Mouse (Mus musculus): ENCODE results near the gene Col15a1. TPM values are rescaled to one million over a fixed set of nuclear protein-coding genes. Genes with fewer than 3 reads are reported as not detected.
A peak's percentile ranks its signal among the peaks of the same experiment; 100 is the strongest.

The Col15a1 gene
- polyA plus RNA-seq, 1 experiment, result 41.0 TPM

DNA sequence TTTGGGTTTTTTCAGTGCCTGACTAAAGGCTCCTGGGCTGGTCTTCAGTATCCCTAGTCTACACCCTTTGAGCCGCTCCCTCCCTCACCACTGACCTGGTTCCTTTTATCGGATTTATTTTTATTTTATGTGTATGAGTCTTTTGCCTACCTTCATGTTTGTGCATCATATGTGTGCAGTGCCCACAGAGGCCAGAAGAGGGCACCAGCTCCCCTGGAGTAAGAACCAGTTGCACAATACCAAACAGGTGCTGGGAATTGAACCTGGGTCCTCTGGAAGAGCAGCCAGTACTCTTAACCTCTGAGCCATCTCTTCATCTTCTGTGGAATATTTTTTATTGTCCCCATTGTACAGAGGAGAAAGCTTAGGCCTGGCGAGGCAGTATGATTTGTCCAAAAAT is 44.7 kb downstream of the Col15a1 start:
- no peak overlapping the region for H3K4me3 ChIP-seq (ENCODE audit: insufficient read depth, low read length)
- H3K4me1 ChIP-seq (ENCODE audit: control insufficient read depth, insufficient read depth, low read length), result no peaks in the 10 kb centered on the region
- H3K27ac ChIP-seq (ENCODE audit: insufficient read depth, low read length), result no peak overlapping the region
- TF ChIP-seq CTCF (IDR thresholded peaks at IDR 0.05; ENCODE audit: borderline replicate concordance, insufficient read depth, low read length) (no peak), POLR2A (IDR thresholded peaks at IDR 0.05; ENCODE audit: low read depth, low read length) (no peak)

DNA sequence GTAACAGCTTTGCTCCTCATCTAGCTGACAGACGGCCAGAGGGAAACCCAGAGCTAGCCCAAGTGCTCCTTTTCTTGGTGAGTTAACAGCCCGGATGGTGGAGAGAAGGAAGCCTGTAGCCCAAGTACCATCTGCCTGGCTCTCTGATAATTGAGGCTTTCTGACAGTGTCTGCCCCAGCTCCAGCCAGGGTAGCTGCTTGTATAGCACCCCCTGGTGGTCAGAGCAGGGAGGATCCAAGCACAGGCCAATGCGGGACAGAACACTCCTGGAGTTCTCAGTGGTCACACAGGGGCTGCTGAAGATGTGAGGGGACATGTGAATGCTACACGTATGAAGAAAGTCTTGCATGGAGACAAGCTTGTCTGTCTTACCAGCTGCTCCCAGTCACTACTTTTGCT is 47.7 kb downstream of the Col15a1 start:
- no peak overlapping the region for H3K27ac ChIP-seq (ENCODE audit: insufficient read depth, low read length)
- no peaks in the 10 kb centered on the region for H3K4me1 ChIP-seq (ENCODE audit: control insufficient read depth, insufficient read depth, low read length)
- peak; percentile 86; the same call in 1 of the 2 replicates for TF ChIP-seq CTCF (IDR thresholded peaks at IDR 0.05; ENCODE audit: borderline replicate concordance, insufficient read depth, low read length)
- no peak for TF ChIP-seq POLR2A (IDR thresholded peaks at IDR 0.05; ENCODE audit: low read depth, low read length)
- no peak overlapping the region for H3K4me3 ChIP-seq (ENCODE audit: insufficient read depth, low read length)

DNA sequence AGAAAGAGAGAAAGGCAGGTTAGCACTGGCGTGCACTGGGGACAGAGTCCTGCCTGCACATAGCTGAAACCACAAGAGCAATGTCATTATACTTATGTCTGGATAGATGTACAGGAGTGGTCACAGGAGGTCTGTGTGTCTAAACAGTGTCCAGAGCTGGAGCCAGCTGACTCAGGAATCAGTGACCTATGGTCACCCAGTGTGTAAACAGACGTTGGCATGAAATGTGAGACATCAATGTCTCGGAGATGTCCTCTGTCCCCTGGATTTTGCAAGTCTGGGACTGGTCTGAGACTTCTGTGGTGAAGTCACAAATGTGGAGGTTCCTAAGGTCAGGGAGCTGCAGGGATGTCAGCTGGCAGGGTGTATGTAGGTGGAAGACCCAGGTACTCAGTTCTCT is 50.2 kb downstream of the Col15a1 start:
- Histone ChIP-seq H3K4me3 (ENCODE audit: insufficient read depth, low read length) (no peak overlapping the region), H3K27ac (ENCODE audit: insufficient read depth, low read length) (no peak overlapping the region), H3K4me1 (ENCODE audit: control insufficient read depth, insufficient read depth, low read length) (no peaks in the 10 kb centered on the region)
- no peak for TF ChIP-seq POLR2A (IDR thresholded peaks at IDR 0.05; ENCODE audit: low read depth, low read length)
- TF ChIP-seq CTCF (IDR thresholded peaks at IDR 0.05; ENCODE audit: borderline replicate concordance, insufficient read depth, low read length), result no peak

DNA sequence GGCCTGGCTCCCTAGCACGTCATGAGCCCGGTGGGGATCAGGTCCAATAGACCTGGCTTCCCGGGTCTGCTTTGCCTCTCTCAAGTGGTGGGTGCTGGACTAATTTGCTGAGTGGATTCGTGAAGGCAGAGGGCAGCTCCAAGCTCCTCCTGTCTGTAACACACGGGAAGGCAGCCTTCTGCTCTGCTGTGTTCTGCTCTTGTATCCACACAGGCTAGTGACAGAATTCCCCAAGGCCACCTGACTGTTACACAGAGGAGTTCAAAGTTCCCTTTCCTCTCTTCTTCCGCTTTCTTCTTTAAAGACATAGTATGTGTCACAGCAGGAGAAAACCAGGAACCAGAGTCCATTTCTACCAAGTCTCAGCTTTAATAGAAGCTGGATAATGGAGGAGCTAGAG is 53.1 kb downstream of the Col15a1 start:
- Histone ChIP-seq H3K27ac (ENCODE audit: insufficient read depth, low read length) (no peak overlapping the region), H3K4me1 (ENCODE audit: control insufficient read depth, insufficient read depth, low read length) (no peaks in the 10 kb centered on the region), H3K4me3 (ENCODE audit: insufficient read depth, low read length) (no peak overlapping the region)
- no peak for TF ChIP-seq POLR2A (IDR thresholded peaks at IDR 0.05; ENCODE audit: low read depth, low read length)
- TF ChIP-seq CTCF (IDR thresholded peaks at IDR 0.05; ENCODE audit: borderline replicate concordance, insufficient read depth, low read length), result no peak

DNA sequence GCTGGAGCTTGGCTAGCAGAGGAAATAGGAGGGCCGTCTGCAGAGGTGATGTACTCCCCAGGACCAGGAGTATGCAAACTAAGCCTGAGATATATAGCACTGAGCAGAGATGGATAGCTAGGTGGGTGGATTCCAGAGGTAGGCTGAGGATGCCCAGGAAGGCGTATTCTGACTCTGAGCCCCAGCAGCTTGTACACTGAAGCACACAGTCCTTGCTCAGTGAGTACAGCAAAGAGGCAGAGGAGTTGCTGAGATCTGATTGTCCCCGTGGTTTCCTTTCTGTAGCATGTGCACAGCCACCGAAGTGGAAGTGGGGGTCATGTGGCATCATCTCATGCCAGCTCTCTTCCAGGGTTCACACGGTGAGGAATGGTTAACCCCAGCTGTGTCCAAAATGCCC is 54.0 kb downstream of the Col15a1 start:
- no peak overlapping the region for H3K4me3 ChIP-seq (ENCODE audit: insufficient read depth, low read length)
- H3K27ac ChIP-seq (ENCODE audit: insufficient read depth, low read length), result no peak overlapping the region
- TF ChIP-seq CTCF (IDR thresholded peaks at IDR 0.05; ENCODE audit: borderline replicate concordance, insufficient read depth, low read length) (no peak), POLR2A (IDR thresholded peaks at IDR 0.05; ENCODE audit: low read depth, low read length) (no peak)

DNA sequence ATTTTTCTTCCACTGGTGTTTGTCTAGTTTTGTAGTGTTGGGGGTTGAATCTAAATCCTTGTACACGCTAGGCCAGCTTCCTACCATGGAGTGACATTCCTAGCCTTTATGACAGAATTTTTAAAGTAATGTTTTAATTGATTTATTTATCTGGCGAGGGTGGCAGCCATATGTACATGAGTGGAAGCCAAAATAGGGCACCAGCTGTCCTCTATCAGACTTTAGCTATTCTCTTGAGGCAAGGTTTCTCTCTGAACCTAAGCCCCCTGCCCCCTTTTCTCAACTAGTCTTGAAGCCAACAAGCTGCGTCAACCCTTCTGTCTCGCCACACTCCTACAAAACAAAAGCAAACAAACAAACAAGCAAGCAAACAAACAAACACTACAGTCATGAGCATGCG is 57.6 kb downstream of the Col15a1 start:
- Histone ChIP-seq H3K27ac (ENCODE audit: insufficient read depth, low read length) (no peak overlapping the region), H3K4me3 (ENCODE audit: insufficient read depth, low read length) (no peak overlapping the region), H3K4me1 (ENCODE audit: control insufficient read depth, insufficient read depth, low read length) (no peaks in the 10 kb centered on the region)
- TF ChIP-seq POLR2A (IDR thresholded peaks at IDR 0.05; ENCODE audit: low read depth, low read length) (no peak), CTCF (IDR thresholded peaks at IDR 0.05; ENCODE audit: borderline replicate concordance, insufficient read depth, low read length) (no peak)

More for the DNA sequence above, 54.0 kb downstream of the Col15a1 start:
- H3K4me1 ChIP-seq (ENCODE audit: control insufficient read depth, insufficient read depth, low read length), result no peaks in the 10 kb centered on the region

DNA sequence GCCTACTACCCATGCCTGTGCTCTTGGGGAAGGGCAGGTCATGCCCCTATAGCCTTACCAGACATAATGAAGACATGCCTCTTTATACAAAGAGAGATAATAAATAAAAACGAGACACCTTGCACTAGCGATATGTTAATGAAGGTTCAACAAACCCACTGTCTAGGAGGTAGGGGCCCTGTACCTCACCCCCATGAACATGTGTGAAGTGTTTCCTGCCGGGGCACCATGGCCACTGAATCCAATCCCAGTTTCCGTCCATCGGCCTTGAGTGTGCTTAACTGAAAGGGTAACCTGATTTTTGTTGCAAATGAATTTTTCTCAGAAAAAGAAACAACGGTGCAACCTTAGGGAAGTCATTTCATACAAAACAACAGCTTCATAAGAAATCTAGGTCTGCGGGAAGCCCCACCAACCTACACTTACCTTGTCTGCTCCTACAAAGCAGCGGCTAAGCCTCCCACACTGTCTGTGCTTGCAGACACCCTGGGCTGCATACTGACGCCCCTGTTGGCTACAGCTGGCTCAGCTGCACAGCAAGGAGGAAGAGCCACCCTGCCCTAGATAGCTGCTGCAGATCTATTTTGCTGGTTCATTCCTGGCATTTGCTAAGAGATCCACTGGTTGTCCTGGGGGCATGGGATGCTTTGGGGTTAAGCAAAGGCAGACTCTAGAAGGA is 64.6 kb downstream of the Col15a1 start:
- Histone ChIP-seq H3K27ac (ENCODE audit: insufficient read depth, low read length) (no peak overlapping the region), H3K4me1 (ENCODE audit: control insufficient read depth, insufficient read depth, low read length) (no peaks in the 10 kb centered on the region), H3K4me3 (ENCODE audit: insufficient read depth, low read length) (no peak overlapping the region)
- TF ChIP-seq CTCF (IDR thresholded peaks at IDR 0.05; ENCODE audit: borderline replicate concordance, insufficient read depth, low read length) (no peak), POLR2A (IDR thresholded peaks at IDR 0.05; ENCODE audit: low read depth, low read length) (no peak)

DNA sequence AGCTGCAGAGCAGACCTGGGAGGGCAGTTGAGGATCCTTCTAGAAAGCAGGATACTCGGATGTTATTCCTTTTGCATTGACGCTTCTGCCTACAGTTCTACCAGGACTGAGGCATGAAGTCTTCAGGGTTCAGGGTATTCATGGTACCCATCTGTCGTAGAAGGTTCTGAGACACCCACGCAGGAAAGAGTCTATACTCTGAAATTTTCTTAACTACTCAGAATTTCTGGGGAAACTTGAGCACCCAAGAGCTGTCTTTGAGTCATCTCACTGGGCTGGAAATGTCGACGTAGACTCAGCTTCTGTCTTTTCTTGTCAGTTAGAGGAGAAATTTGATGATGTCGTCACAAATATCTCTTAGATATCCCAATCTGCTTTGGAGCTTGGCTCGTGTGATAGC is 65.8 kb downstream of the Col15a1 start:
- H3K27ac ChIP-seq (ENCODE audit: insufficient read depth, low read length), result no peak overlapping the region
- TF ChIP-seq POLR2A (IDR thresholded peaks at IDR 0.05; ENCODE audit: low read depth, low read length) (no peak), CTCF (IDR thresholded peaks at IDR 0.05; ENCODE audit: borderline replicate concordance, insufficient read depth, low read length) (no peak)
- no peak overlapping the region for H3K4me3 ChIP-seq (ENCODE audit: insufficient read depth, low read length)
- no peaks in the 10 kb centered on the region for H3K4me1 ChIP-seq (ENCODE audit: control insufficient read depth, insufficient read depth, low read length)

DNA sequence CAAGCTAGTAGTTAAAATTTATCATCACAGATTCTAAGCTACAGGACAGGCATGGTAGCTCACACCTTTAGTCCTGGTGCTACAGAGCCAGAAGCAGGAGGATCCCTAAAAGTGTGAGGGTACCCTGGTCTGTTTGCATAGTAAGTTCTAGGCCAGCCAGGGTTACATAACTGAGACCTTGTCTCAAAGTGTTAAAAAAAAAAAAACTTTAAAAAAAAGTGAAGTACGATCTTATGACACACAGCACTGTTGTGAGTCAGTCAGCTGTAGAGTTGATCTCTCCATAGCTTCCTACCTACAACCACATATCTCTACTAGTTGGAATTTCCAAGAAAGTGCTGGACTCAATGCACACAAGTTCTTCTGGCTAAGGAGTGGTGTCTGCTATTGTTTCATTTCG is 67.0 kb downstream of the Col15a1 start:
- no peak overlapping the region for H3K27ac ChIP-seq (ENCODE audit: insufficient read depth, low read length)
- no peak overlapping the region for H3K4me3 ChIP-seq (ENCODE audit: insufficient read depth, low read length)
- TF ChIP-seq POLR2A (IDR thresholded peaks at IDR 0.05; ENCODE audit: low read depth, low read length), result no peak
- H3K4me1 ChIP-seq (ENCODE audit: control insufficient read depth, insufficient read depth, low read length), result no peaks in the 10 kb centered on the region

DNA sequence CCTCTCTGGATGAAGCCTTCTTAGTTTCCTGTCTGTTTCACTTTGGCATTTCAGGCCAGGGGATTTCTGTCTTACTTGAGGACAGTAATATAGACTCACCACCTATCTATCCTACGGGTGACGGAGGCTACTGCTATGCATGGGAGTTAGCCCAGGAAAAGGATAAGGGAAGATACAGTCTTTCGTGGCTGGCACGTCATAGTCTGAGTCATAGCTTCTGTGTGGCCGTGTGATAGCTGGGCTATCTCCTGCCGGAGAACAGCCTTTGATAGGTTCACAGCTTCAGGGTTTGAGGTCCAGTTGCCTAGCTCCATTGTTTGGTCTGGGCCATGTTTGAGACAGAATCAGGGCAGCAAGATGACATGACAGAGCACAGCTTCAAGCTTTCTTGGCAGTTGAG is 70.4 kb downstream of the Col15a1 start:
- no peak for TF ChIP-seq CTCF (IDR thresholded peaks at IDR 0.05; ENCODE audit: borderline replicate concordance, insufficient read depth, low read length)
- no peak for TF ChIP-seq POLR2A (IDR thresholded peaks at IDR 0.05; ENCODE audit: low read depth, low read length)
- Histone ChIP-seq H3K27ac (ENCODE audit: insufficient read depth, low read length) (no peak overlapping the region), H3K4me1 (ENCODE audit: control insufficient read depth, insufficient read depth, low read length) (no peaks in the 10 kb centered on the region), H3K4me3 (ENCODE audit: insufficient read depth, low read length) (no peak overlapping the region)
